Mouse (Mus musculus): ENCODE measurements around the gene Emd.

- no peak for TF ChIP-seq CTCF (IDR thresholded peaks at IDR 0.05; ENCODE audit: borderline replicate concordance, control insufficient read depth, extremely low read depth, insufficient read depth, low read length, poor library complexity)
- TF ChIP-seq POLR2A (IDR thresholded peaks at IDR 0.05; ENCODE audit: control insufficient read depth, extremely low read depth, insufficient read depth, low read length, poor library complexity): no peak
These were observed 24.4 kb upstream of the Emd start for GRCm38 (mm10) chrX:74230038-74230437.
